Mouse (Mus musculus) stomach, postnatal 0 days (tissue): Measurements from ENCODE around the gene Dpp9.

Source experiments
- CTCF ChIP-seq: IDR thresholded peaks from 2 replicates; pipeline ENCODE4 v1.5.1; 2016; ENCODE audit warnings: antibody characterized with exemption, low read depth, mild to moderate bottlenecking, moderate library complexity
- EP300 ChIP-seq: optimal IDR thresholded peaks from 2 replicates; pipeline ENCODE3; 2016; ENCODE audit warnings: antibody characterized with exemption

- TF ChIP-seq CTCF (no peak), EP300 (no peak)
Measured at GRCm38 (mm10) chr17:56169830-56170229, 48.9 kb downstream of the Dpp9 start.
